Mouse (Mus musculus) hindbrain, embryonic 14.5 days (tissue): Measurements from ENCODE around the gene Dnttip1. TPM values are rescaled to one million over a fixed set of nuclear protein-coding genes. Genes with fewer than 3 reads are reported as not detected.

ENCODE experiments used
- polyA plus RNA-seq: library from polyadenylated mRNA; unstranded; fragments of >200 nt; fragmentation: Nextera tagmentation; extraction: Ambion mirVana; gene quantifications from 2 replicates; pipeline ENCODE4 v1.2.1, GENCODE M21; 2014

The Dnttip1 gene
- polyA plus RNA-seq, 1 experiment from 2014 or later, result 50.3 TPM

Other genes with a start within 250 kb of the Dnttip1 start
- 109 and 110 TPM in 2 replicates for gene Pigt, start 248.5 kb upstream of the Dnttip1 start, polyA plus RNA-seq
- 2.4 and 4.0 TPM in 2 replicates for gene Wfdc2, start 183.6 kb upstream of the Dnttip1 start, polyA plus RNA-seq
- gene Spint3, start 172.5 kb upstream of the Dnttip1 start, polyA plus RNA-seq, result not detected in 2 replicates
- gene Wfdc6a, start 160.5 kb upstream of the Dnttip1 start, polyA plus RNA-seq, result 0.25 TPM in 1 of 2 replicates, not detected in the other
- not detected in 2 replicates for gene Eppin, start 152.4 kb upstream of the Dnttip1 start, polyA plus RNA-seq
- gene Wfdc6b, start 132.5 kb upstream of the Dnttip1 start, polyA plus RNA-seq, result not detected in 2 replicates
- not detected in 2 replicates for gene Wfdc8, start 132.4 kb upstream of the Dnttip1 start, polyA plus RNA-seq
- gene Wfdc16, start 107.2 kb upstream of the Dnttip1 start, polyA plus RNA-seq, result not detected in 2 replicates
- gene Wfdc10, start 89.9 kb upstream of the Dnttip1 start, polyA plus RNA-seq, result not detected in 2 replicates
- gene Wfdc9, start 89.4 kb upstream of the Dnttip1 start, polyA plus RNA-seq, result not detected in 2 replicates
- gene Wfdc11, start 71.9 kb upstream of the Dnttip1 start, polyA plus RNA-seq, result not detected in 2 replicates
- 0.26 TPM in 1 of 2 replicates, not detected in the other for gene Wfdc13, start 60.9 kb upstream of the Dnttip1 start, polyA plus RNA-seq
- gene Spint4, start 47.5 kb upstream of the Dnttip1 start, polyA plus RNA-seq, result not detected in 2 replicates
- not detected in 2 replicates for gene Spint5, start 30.7 kb upstream of the Dnttip1 start, polyA plus RNA-seq
- 0.78 and 1.4 TPM in 2 replicates for gene Wfdc3, start 52 bp upstream of the Dnttip1 start, polyA plus RNA-seq
- 59.4 and 67.9 TPM in 2 replicates for gene Ube2c, start 23.9 kb downstream of the Dnttip1 start, polyA plus RNA-seq
- gene Tnnc2, start 34.0 kb downstream of the Dnttip1 start, polyA plus RNA-seq, result 0.39 TPM in 1 of 2 replicates, not detected in the other
- 33.3 and 40.8 TPM in 2 replicates for gene Snx21, start 39.8 kb downstream of the Dnttip1 start, polyA plus RNA-seq
- 18.3 and 20.8 TPM in 2 replicates for gene Acot8, start 58.9 kb downstream of the Dnttip1 start, polyA plus RNA-seq
- 16.4 and 17.0 TPM in 2 replicates for gene Zswim3, start 59.1 kb downstream of the Dnttip1 start, polyA plus RNA-seq
- gene Zswim1, start 76.7 kb downstream of the Dnttip1 start, polyA plus RNA-seq, result 25.7 and 26.7 TPM in 2 replicates
- not detected in 2 replicates for gene Spata25, start 82.6 kb downstream of the Dnttip1 start, polyA plus RNA-seq
- gene Ctsa, start 86.9 kb downstream of the Dnttip1 start, polyA plus RNA-seq, result 85.9 and 89.6 TPM in 2 replicates
- 5.8 and 7.9 TPM in 2 replicates for gene Neurl2, start 87.5 kb downstream of the Dnttip1 start, polyA plus RNA-seq
- gene Pltp, start 111.7 kb downstream of the Dnttip1 start, polyA plus RNA-seq, result 148 and 167 TPM in 2 replicates
- 72.9 and 74.7 TPM in 2 replicates for gene Pcif1, start 133.3 kb downstream of the Dnttip1 start, polyA plus RNA-seq
- gene Zfp335, start 165.8 kb downstream of the Dnttip1 start, polyA plus RNA-seq, result 14.6 and 15.4 TPM in 2 replicates
- gene Mmp9, start 194.8 kb downstream of the Dnttip1 start, polyA plus RNA-seq, result 28.8 and 33.2 TPM in 2 replicates
- 62.1 and 73.6 TPM in 2 replicates for gene Slc12a5, start 214.8 kb downstream of the Dnttip1 start, polyA plus RNA-seq